In genomic region chr5:115470766-115471531, GRCm38 (mm10) we compare ENCODE assay signal across 8 mouse cellular contexts. TPM values are rescaled to one million over a fixed set of nuclear protein-coding genes. Genes with fewer than 3 reads are reported as not detected.
DNase-seq lines count a peak whose midpoint lies in the region; ATAC-seq and TF ChIP-seq lines count a peak whose summit lies in the region.

No protein-coding gene starts in this region.

- peak; percentile 49 for DNase-seq in forebrain, postnatal 0 days
- DNase-seq in testis, postnatal 14 days (ENCODE audit: low spot score): no peak
- peak; percentile 40 for DNase-seq in embryonic facial prominence, embryonic 14.5 days (ENCODE audit: low spot score)
- DNase-seq in lung, postnatal 25 days (ENCODE audit: low spot score): peak; percentile 40
- DNase-seq in thymus, postnatal 25 days: peak; percentile 61

- peak; percentile 82 for TF ChIP-seq CTCF in forebrain, postnatal 0 days (IDR thresholded peaks at IDR 0.05; ENCODE audit: low read depth)
- peak; percentile 70; the same call in 1 of the 2 replicates for TF ChIP-seq CTCF in testis, adult 2 months (IDR thresholded peaks at IDR 0.05; ENCODE audit: control insufficient read depth, insufficient read depth, insufficient replicate concordance, low read depth, low read length)

- no peak for TF ChIP-seq POLR2A in testis, adult 2 months (IDR thresholded peaks at IDR 0.05; ENCODE audit: control insufficient read depth, low read depth, low read length)

- WGBS in forebrain, postnatal 0 days: 35% methylated on average over 20 of the region's 20 CpGs
- WGBS in forebrain, embryonic 12.5 days: 41% methylated on average over 20 of the region's 20 CpGs
- WGBS in embryonic facial prominence, embryonic 14.5 days: 33% methylated on average over 20 of the region's 20 CpGs
- WGBS in kidney, embryonic 15.5 days: 32% methylated on average over 20 of the region's 20 CpGs

- no peaks in the 10 kb centered on the region for H3K9me3 ChIP-seq in forebrain, postnatal 0 days (ENCODE audit: low read length)
- H3K9me3 ChIP-seq in forebrain, embryonic 12.5 days: no peaks in the 10 kb centered on the region
- H3K9me3 ChIP-seq in embryonic facial prominence, embryonic 14.5 days (ENCODE audit: control insufficient read depth, low read length): no peaks in the 10 kb centered on the region
- no peaks in the 10 kb centered on the region for H3K9me3 ChIP-seq in kidney, embryonic 15.5 days (replicated peaks)

- H3K9ac ChIP-seq in forebrain, postnatal 0 days: no peak overlapping the region
- no peak overlapping the region for H3K9ac ChIP-seq in forebrain, embryonic 12.5 days
- no peak overlapping the region for H3K9ac ChIP-seq in embryonic facial prominence, embryonic 14.5 days (ENCODE audit: low read depth, low read length)
- no peak overlapping the region for H3K9ac ChIP-seq in kidney, embryonic 15.5 days

- H3K36me3 ChIP-seq in forebrain, postnatal 0 days (ENCODE audit: insufficient read depth): no peaks in the 10 kb centered on the region
- no peaks in the 10 kb centered on the region for H3K36me3 ChIP-seq in forebrain, embryonic 12.5 days (replicated peaks)
- H3K36me3 ChIP-seq in testis, adult 2 months (ENCODE audit: control insufficient read depth, insufficient read depth, low read length): no peaks in the 10 kb centered on the region
- no peaks in the 10 kb centered on the region for H3K36me3 ChIP-seq in embryonic facial prominence, embryonic 14.5 days (ENCODE audit: control insufficient read depth, insufficient read depth, low read length)
- no peaks in the 10 kb centered on the region for H3K36me3 ChIP-seq in kidney, embryonic 15.5 days

- H3K4me3 ChIP-seq in forebrain, postnatal 0 days (ENCODE audit: low read depth, low read length): no peak overlapping the region
- no peak overlapping the region for H3K4me3 ChIP-seq in forebrain, embryonic 12.5 days (replicated peaks)
- H3K4me3 ChIP-seq in testis, adult 2 months (ENCODE audit: control insufficient read depth, low read depth, low read length): peak overlapping the region; percentile 20; the same call in 1 of the 2 replicates
- H3K4me3 ChIP-seq in embryonic facial prominence, embryonic 14.5 days (ENCODE audit: low read depth, low read length): no peak overlapping the region
- H3K4me3 ChIP-seq in kidney, embryonic 15.5 days (replicated peaks): no peak overlapping the region

- H3K4me2 ChIP-seq in forebrain, postnatal 0 days (ENCODE audit: low read depth): no peak overlapping the region
- H3K4me2 ChIP-seq in forebrain, embryonic 12.5 days: no peak overlapping the region
- H3K4me2 ChIP-seq in embryonic facial prominence, embryonic 14.5 days (ENCODE audit: low read depth, low read length): 0 out of 2 replicates have a peak overlapping the region, but pooled peaks have one; percentile 20
- H3K4me2 ChIP-seq in kidney, embryonic 15.5 days: peak overlapping the region; percentile 33

- peaks cover 8% of the 10 kb centered on the region; the same call in 1 of the 2 replicates for H3K4me1 ChIP-seq in forebrain, postnatal 0 days (ENCODE audit: insufficient read depth)
- H3K4me1 ChIP-seq in forebrain, embryonic 12.5 days: peaks cover 17% of the 10 kb centered on the region
- peaks cover 20% of the 10 kb centered on the region for H3K4me1 ChIP-seq in testis, adult 2 months (ENCODE audit: control insufficient read depth, insufficient read depth, low read length)
- peaks cover 5% of the 10 kb centered on the region for H3K4me1 ChIP-seq in embryonic facial prominence, embryonic 14.5 days (ENCODE audit: control insufficient read depth, insufficient read depth, low read length)
- peaks cover 14% of the 10 kb centered on the region for H3K4me1 ChIP-seq in kidney, embryonic 15.5 days

- no peak for ATAC-seq in forebrain, postnatal 0 days
- no peak for ATAC-seq in forebrain, embryonic 12.5 days (ENCODE audit: low FRiP score)
- no peak; the same call in 1 of the 2 replicates for ATAC-seq in embryonic facial prominence, embryonic 14.5 days (ENCODE audit: low read depth)
- no peak for ATAC-seq in kidney, embryonic 15.5 days (replicated peaks; ENCODE audit: low FRiP score)

- no peak overlapping the region for H3K27ac ChIP-seq in forebrain, postnatal 0 days (ENCODE audit: low read depth, low read length)
- H3K27ac ChIP-seq in forebrain, embryonic 12.5 days: no peak overlapping the region
- H3K27ac ChIP-seq in testis, adult 2 months (ENCODE audit: control insufficient read depth, insufficient read depth, low read depth, low read length): no peak overlapping the region
- no peak overlapping the region for H3K27ac ChIP-seq in embryonic facial prominence, embryonic 14.5 days (replicated peaks; ENCODE audit: low read depth, low read length)
- no peak overlapping the region for H3K27ac ChIP-seq in kidney, embryonic 15.5 days

- no peaks in the 10 kb centered on the region for H3K27me3 ChIP-seq in forebrain, postnatal 0 days (ENCODE audit: insufficient read depth, low read length)
- peaks cover 5% of the 10 kb centered on the region for H3K27me3 ChIP-seq in forebrain, embryonic 12.5 days
- H3K27me3 ChIP-seq in testis, adult 2 months (ENCODE audit: control insufficient read depth, insufficient read depth, low read length): no peaks in the 10 kb centered on the region; the same call in 1 of the 2 replicates
- H3K27me3 ChIP-seq in embryonic facial prominence, embryonic 14.5 days (replicated peaks; ENCODE audit: control insufficient read depth, insufficient read depth, low read length): no peaks in the 10 kb centered on the region
- no peaks in the 10 kb centered on the region for H3K27me3 ChIP-seq in kidney, embryonic 15.5 days

RNA-seq across cellular contexts. Expression of gene Pla2g1b, which starts 4.9 kb away (rescaled TPM):
- not detected in 2 replicates for total RNA-seq in forebrain, postnatal 0 days (2014; rRNA removed)
- polyA plus RNA-seq in forebrain, postnatal 0 days (2015; fragmentation: Nextera tagmentation; extraction: Ambion mirVana): not detected in 2 replicates
- not detected in 2 replicates for polyA plus RNA-seq in forebrain, embryonic 12.5 days (2016; fragmentation: Nextera tagmentation; extraction: Ambion mirVana)
- polyA plus RNA-seq in testis, adult 2 months (2012; rRNA removed): 0.64 and 0.87 TPM in 2 replicates
- polyA plus RNA-seq in embryonic facial prominence, embryonic 14.5 days (2014; fragmentation: Nextera tagmentation; extraction: Ambion mirVana): not detected in 2 replicates
- 0.61 and 1.2 TPM in 2 replicates for polyA plus RNA-seq in kidney, embryonic 15.5 days (2015; fragmentation: Nextera tagmentation; extraction: Ambion mirVana)

RNA-seq across cellular contexts. Expression of gene Sirt4, which starts 13.6 kb away (rescaled TPM):
- 34.5 and 36.3 TPM in 2 replicates for total RNA-seq in forebrain, postnatal 0 days (2014; rRNA removed)
- polyA plus RNA-seq in forebrain, postnatal 0 days (2015; fragmentation: Nextera tagmentation; extraction: Ambion mirVana): 18.3 and 18.8 TPM in 2 replicates
- polyA plus RNA-seq in forebrain, embryonic 12.5 days (2016; fragmentation: Nextera tagmentation; extraction: Ambion mirVana): 20.0 and 23.2 TPM in 2 replicates
- polyA plus RNA-seq in testis, adult 2 months (2012; rRNA removed): 34.6 and 38.4 TPM in 2 replicates
- polyA plus RNA-seq in embryonic facial prominence, embryonic 14.5 days (2014; fragmentation: Nextera tagmentation; extraction: Ambion mirVana): 13.9 and 20.3 TPM in 2 replicates
- 24.6 and 25.0 TPM in 2 replicates for polyA plus RNA-seq in kidney, embryonic 15.5 days (2015; fragmentation: Nextera tagmentation; extraction: Ambion mirVana)

RNA-seq across cellular contexts. Expression of gene Pxn, which starts 35.5 kb away (rescaled TPM):
- total RNA-seq in forebrain, postnatal 0 days (2014; rRNA removed): 23.5 and 29.8 TPM in 2 replicates
- polyA plus RNA-seq in forebrain, postnatal 0 days (2015; fragmentation: Nextera tagmentation; extraction: Ambion mirVana): 14.1 and 14.8 TPM in 2 replicates
- polyA plus RNA-seq in forebrain, embryonic 12.5 days (2016; fragmentation: Nextera tagmentation; extraction: Ambion mirVana): 24.6 and 25.3 TPM in 2 replicates
- polyA plus RNA-seq in testis, adult 2 months (2012; rRNA removed): 81.6 and 82.6 TPM in 2 replicates
- polyA plus RNA-seq in embryonic facial prominence, embryonic 14.5 days (2014; fragmentation: Nextera tagmentation; extraction: Ambion mirVana): 28.6 and 28.8 TPM in 2 replicates
- polyA plus RNA-seq in kidney, embryonic 15.5 days (2015; fragmentation: Nextera tagmentation; extraction: Ambion mirVana): 51.7 and 56.1 TPM in 2 replicates

RNA-seq across cellular contexts. Expression of gene Msi1, which starts 41.5 kb away (rescaled TPM):
- 53.8 and 65.9 TPM in 2 replicates for total RNA-seq in forebrain, postnatal 0 days (2014; rRNA removed)
- 48.2 and 49.9 TPM in 2 replicates for polyA plus RNA-seq in forebrain, postnatal 0 days (2015; fragmentation: Nextera tagmentation; extraction: Ambion mirVana)
- 161 and 182 TPM in 2 replicates for polyA plus RNA-seq in forebrain, embryonic 12.5 days (2016; fragmentation: Nextera tagmentation; extraction: Ambion mirVana)
- polyA plus RNA-seq in testis, adult 2 months (2012; rRNA removed): 61.9 and 63.9 TPM in 2 replicates
- polyA plus RNA-seq in embryonic facial prominence, embryonic 14.5 days (2014; fragmentation: Nextera tagmentation; extraction: Ambion mirVana): 16.0 and 16.2 TPM in 2 replicates
- polyA plus RNA-seq in kidney, embryonic 15.5 days (2015; fragmentation: Nextera tagmentation; extraction: Ambion mirVana): 21.1 and 22.0 TPM in 2 replicates

Comparison
In these comparisons a context has a peak if more than half of its experiments do, and no peak if none do; other contexts are left out.
1. H3K4me2 ChIP-seq: peak in embryonic facial prominence, embryonic 14.5 days (single experiment) and kidney, embryonic 15.5 days (single experiment); none in forebrain, postnatal 0 days (single experiment) and forebrain, embryonic 12.5 days (single experiment).